8 mouse cellular contexts compared by ENCODE assay signal in genomic region chrX:12128165-12129083, GRCm38 (mm10). TPM values are rescaled to one million over a fixed set of nuclear protein-coding genes. Genes with fewer than 3 reads are reported as not detected.
A peak's percentile ranks its signal among the peaks of the same experiment; 100 is the strongest.
DNase-seq lines count a peak whose midpoint lies in the region; ATAC-seq and TF ChIP-seq lines count a peak whose summit lies in the region.

No protein-coding gene starts in this region.

- no peak overlapping the region for H3K27ac ChIP-seq in ES-E14 (ENCODE audit: insufficient read depth, low read depth, low read length, poor library complexity, severe bottlenecking)
- H3K27ac ChIP-seq in embryonic facial prominence, embryonic 15.5 days (replicated peaks), result peak overlapping the region; percentile 84
- no peak overlapping the region for H3K27ac ChIP-seq in liver, adult 2 months (replicated peaks; ENCODE audit: insufficient read depth, low read depth, low read length)
- peak overlapping the region; percentile 65; the same call in 1 of the 2 replicates for H3K27ac ChIP-seq in midbrain, postnatal 0 days (ENCODE audit: low read depth, low read length)

- H3K4me3 ChIP-seq in ES-E14 (ENCODE audit: insufficient read depth in 1 of 2, low read depth in 1 of 2, low read length in 2 of 2, poor library complexity in 1 of 2, severe bottlenecking in 1 of 2), result peak overlapping the region; percentile 46 to 52
- H3K4me3 ChIP-seq in embryonic facial prominence, embryonic 15.5 days (replicated peaks), result peak overlapping the region; percentile 56
- H3K4me3 ChIP-seq in liver, adult 2 months (ENCODE audit: insufficient read depth, low read depth, low read length), result peak overlapping the region; percentile 61; the same call in 1 of the 2 replicates
- peak overlapping the region; percentile 58 for H3K4me3 ChIP-seq in midbrain, postnatal 0 days (ENCODE audit: low read depth, low read length)

- peaks cover 0 to 13% of the 10 kb centered on the region in 2 experiments; a peak in 1 of 4 replicates for H3K4me1 ChIP-seq in ES-E14 (ENCODE audit: control insufficient read depth in 2 of 2, insufficient read depth in 2 of 2, low read length in 2 of 2, poor library complexity in 1 of 2)
- H3K4me1 ChIP-seq in embryonic facial prominence, embryonic 15.5 days, result peaks cover 42% of the 10 kb centered on the region
- H3K4me1 ChIP-seq in liver, adult 2 months (ENCODE audit: control insufficient read depth, insufficient read depth, low read length), result peaks cover 15% of the 10 kb centered on the region
- no peaks in the 10 kb centered on the region for H3K4me1 ChIP-seq in midbrain, postnatal 0 days (ENCODE audit: insufficient read depth, low read length)

- TF ChIP-seq CTCF in liver, adult 2 months (IDR thresholded peaks at IDR 0.05; ENCODE audit: low read depth, low read length), result no peak
- no peak for TF ChIP-seq CTCF in midbrain, postnatal 0 days (IDR thresholded peaks at IDR 0.05)

- peaks cover 71% of the 10 kb centered on the region for H3K27me3 ChIP-seq in embryonic facial prominence, embryonic 15.5 days
- no peaks in the 10 kb centered on the region for H3K27me3 ChIP-seq in liver, adult 2 months (ENCODE audit: control insufficient read depth, insufficient read depth, low read length)
- peaks cover 21% of the 10 kb centered on the region; the same call in 1 of the 2 replicates for H3K27me3 ChIP-seq in midbrain, postnatal 0 days (ENCODE audit: insufficient read depth, low read length)

- no peaks in the 10 kb centered on the region for H3K79me2 ChIP-seq in liver, adult 2 months (ENCODE audit: control insufficient read depth, insufficient read depth, low read length)

- in situ Hi-C loops in ES-E14 (cut with MboI; ENCODE audit: low sequenced_read_pairs in 2 of 2, unreplicated experiment in 2 of 2), result loop anchor here in 1 of 2 experiments (5.0 kb wide), 1 partner anchor 36 kb away; no protein-coding TSS in a partner anchor

- no peak overlapping the region for H3K9ac ChIP-seq in ES-E14 (ENCODE audit: insufficient read depth, low read depth, low read length, poor library complexity, severe bottlenecking)
- H3K9ac ChIP-seq in embryonic facial prominence, embryonic 15.5 days, result peak overlapping the region; percentile 40; the same call in 1 of the 2 replicates
- H3K9ac ChIP-seq in liver, adult 2 months (ENCODE audit: low read depth, low read length), result peak overlapping the region; percentile 55
- H3K9ac ChIP-seq in midbrain, postnatal 0 days (replicated peaks; ENCODE audit: low read length, poor library complexity, severe bottlenecking), result peak overlapping the region; percentile 79

- no peaks in the 10 kb centered on the region for H3K36me3 ChIP-seq in ES-E14 (ENCODE audit: control insufficient read depth, insufficient read depth, low read length, poor library complexity, severe bottlenecking)
- no peaks in the 10 kb centered on the region for H3K36me3 ChIP-seq in embryonic facial prominence, embryonic 15.5 days
- no peaks in the 10 kb centered on the region for H3K36me3 ChIP-seq in liver, adult 2 months (ENCODE audit: control insufficient read depth, insufficient read depth, low read length)
- H3K36me3 ChIP-seq in midbrain, postnatal 0 days (ENCODE audit: insufficient read depth, low read length), result no peaks in the 10 kb centered on the region

- peak; percentile 49 to 75 for DNase-seq in adrenal gland, adult (ENCODE audit: inconsistent age in 2 of 2, low spot score in 1 of 2)
- DNase-seq in adrenal gland, postnatal 4 days (ENCODE audit: low spot score in 2 of 2), result no peak
- DNase-seq in ES-E14 (ENCODE audit: low read depth, low spot score), result no peak
- DNase-seq in heart, postnatal 4 days, result peak; percentile 86
- DNase-seq in liver, adult 2 months (ENCODE audit: extremely low read depth, low read depth, low spot score), result no peak
- peak; percentile 66 for DNase-seq in midbrain, postnatal 0 days (ENCODE audit: low spot score)
- DNase-seq in thymus, postnatal 4 days, result peak; percentile 70

- under 1% methylated on average over 47 of the region's 72 CpGs for WGBS in embryonic facial prominence, embryonic 15.5 days
- 2% methylated on average over 50 of the region's 72 CpGs for WGBS in liver, adult 2 months
- 4% methylated on average over 39 of the region's 72 CpGs for WGBS in midbrain, postnatal 0 days

- no peak for TF ChIP-seq POLR2A in liver, adult 2 months (IDR thresholded peaks at IDR 0.05; ENCODE audit: extremely low read depth, insufficient read depth, low read length)

- peak; percentile 79 for ATAC-seq in embryonic facial prominence, embryonic 15.5 days (ENCODE audit: insufficient number of reproducible peaks, low FRiP score, low TSS enrichment, low read depth)
- ATAC-seq in midbrain, postnatal 0 days (ENCODE audit: low FRiP score), result peak; percentile 55

- H3K9me3 ChIP-seq in ES-E14 (ENCODE audit: control insufficient read depth, insufficient read depth, low read depth, low read length), result no peaks in the 10 kb centered on the region
- H3K9me3 ChIP-seq in embryonic facial prominence, embryonic 15.5 days (replicated peaks), result no peaks in the 10 kb centered on the region
- no peaks in the 10 kb centered on the region for H3K9me3 ChIP-seq in midbrain, postnatal 0 days (ENCODE audit: low read length)

- H3K4me2 ChIP-seq in embryonic facial prominence, embryonic 15.5 days (replicated peaks), result peak overlapping the region; percentile 57
- H3K4me2 ChIP-seq in midbrain, postnatal 0 days (ENCODE audit: low read depth, low read length, poor library complexity, severe bottlenecking), result peak overlapping the region; percentile 75

TF ChIP-seq in ES-E14, 5 proteins besides CTCF, POLR2A, EP300 and RAD21:
- no peak for TF ChIP-seq ZNF384 (IDR thresholded peaks at IDR 0.05; ENCODE audit: low read depth, low read length)
- TF ChIP-seq MAFK (IDR thresholded peaks at IDR 0.05; ENCODE audit: insufficient read depth, low read depth, low read length), result no peak
- TF ChIP-seq HCFC1 (IDR thresholded peaks at IDR 0.05; ENCODE audit: borderline replicate concordance, insufficient read depth, low read length), result no peak
- TF ChIP-seq ZC3H11A (IDR thresholded peaks at IDR 0.05; ENCODE audit: borderline replicate concordance, low read depth, low read length), result no peak
- TF ChIP-seq CHD2 (IDR thresholded peaks at IDR 0.05; ENCODE audit: low read depth, low read length), result no peak

RNA-seq across cellular contexts. Expression of gene Bcor, which starts 31.7 kb away (rescaled TPM):
- 10 to 100 TPM; 34.6 to 37.8 TPM for total RNA-seq in adrenal gland, postnatal 4 days (2021)
- 32.9 and 33.5 TPM in 2 replicates for total RNA-seq in ES-E14 (2012; rRNA removed)
- polyA plus RNA-seq in embryonic facial prominence, embryonic 15.5 days (2015; fragmentation: Nextera tagmentation; extraction: Ambion mirVana), result 13.9 and 14.5 TPM in 2 replicates
- total RNA-seq in heart, postnatal 4 days (2021), result 10 to 100 TPM; 46.2 to 48.1 TPM
- 2.8 and 4.9 TPM in 2 replicates for total RNA-seq in liver, adult 2 months (2014; rRNA removed)
- polyA plus RNA-seq in liver, adult 2 months (2012; rRNA removed), result 5.6 and 6.6 TPM in 2 replicates
- total RNA-seq in midbrain, postnatal 0 days (2014; rRNA removed), result 28.6 and 45.5 TPM in 2 replicates
- polyA plus RNA-seq in midbrain, postnatal 0 days (2015; fragmentation: Nextera tagmentation; extraction: Ambion mirVana), result 11.7 and 12.9 TPM in 2 replicates

Comparison
In these comparisons a context has a peak if more than half of its experiments do, and no peak if none do; other contexts are left out.
1. DNase-seq: peak in adrenal gland, adult (2 of 2), heart, postnatal 4 days (single experiment), midbrain, postnatal 0 days (single experiment) and thymus, postnatal 4 days (single experiment); none in adrenal gland, postnatal 4 days (0 of 2), ES-E14 (single experiment) and liver, adult 2 months (single experiment).
2. H3K27ac ChIP-seq: peak in embryonic facial prominence, embryonic 15.5 days (single experiment) and midbrain, postnatal 0 days (single experiment); none in ES-E14 (single experiment) and liver, adult 2 months (single experiment).
3. Peak in every context shown above with its lines, with median percentiles within 50 percentile points of each other: H3K4me3 ChIP-seq.